Mouse (Mus musculus) cerebellum, adult (tissue): Measurements from ENCODE around the gene Tmem266.
A peak's percentile ranks its signal among the peaks of the same experiment; 100 is the strongest.

ENCODE experiments used
- ATAC-seq: cut with Nextera tagmentation; 2 replicates; pipeline ENCODE4 v1.9.2; 2017; ENCODE audit warnings: mild to moderate bottlenecking, moderate library complexity, mixed read lengths; ENCODE audit not compliant: insufficient number of reproducible peaks, low FRiP score, low TSS enrichment

Gene Tmem266

GRCm38 (mm10) chr9:55391909-55392658 is 65.4 kb downstream of the Tmem266 start:
- peak; percentile 89 for ATAC-seq

GRCm38 (mm10) chr9:55395650-55396049 is 68.9 kb downstream of the Tmem266 start:
- no peak for ATAC-seq

GRCm38 (mm10) chr9:55398985-55399554 is 72.4 kb downstream of the Tmem266 start:
- ATAC-seq, result no peak

GRCm38 (mm10) chr9:55402276-55402675 is 75.6 kb downstream of the Tmem266 start:
- ATAC-seq, result peak; percentile 22; the same call in 1 of the 2 replicates

- no peak for ATAC-seq
Measured at GRCm38 (mm10) chr9:55404256-55404655, 77.5 kb downstream of the Tmem266 start.

GRCm38 (mm10) chr9:55404976-55405702 is 78.4 kb downstream of the Tmem266 start:
- ATAC-seq, result no peak

GRCm38 (mm10) chr9:55406773-55407172 is 80.1 kb downstream of the Tmem266 start:
- ATAC-seq, result no peak

- ATAC-seq, result no peak
Measured at GRCm38 (mm10) chr9:55408851-55409250, 82.1 kb downstream of the Tmem266 start.

- no peak for ATAC-seq
Measured at GRCm38 (mm10) chr9:55409833-55410232, 83.1 kb downstream of the Tmem266 start.

GRCm38 (mm10) chr9:55410430-55410829 is 83.7 kb downstream of the Tmem266 start:
- ATAC-seq, result no peak

- no peak for ATAC-seq
Measured at GRCm38 (mm10) chr9:55411154-55411553, 84.4 kb downstream of the Tmem266 start.

- no peak for ATAC-seq
Measured at GRCm38 (mm10) chr9:55421786-55422185, 95.1 kb downstream of the Tmem266 start.

- peak; percentile 52; the same call in 1 of the 2 replicates for ATAC-seq
Measured at GRCm38 (mm10) chr9:55423451-55424424, 97.0 kb downstream of the Tmem266 start.

- ATAC-seq, result no peak
Measured at GRCm38 (mm10) chr9:55425271-55425810, 98.6 kb downstream of the Tmem266 start.

GRCm38 (mm10) chr9:55429242-55429975 is 102.7 kb downstream of the Tmem266 start:
- ATAC-seq, result no peak

GRCm38 (mm10) chr9:55430133-55430532 is 103.4 kb downstream of the Tmem266 start:
- no peak for ATAC-seq

GRCm38 (mm10) chr9:55432306-55433289 is 105.9 kb downstream of the Tmem266 start:
- ATAC-seq, result no peak

GRCm38 (mm10) chr9:55433875-55434274 is 107.2 kb downstream of the Tmem266 start:
- no peak for ATAC-seq
